Mouse (Mus musculus) hindbrain, embryonic 15.5 days (tissue): ENCODE data around the gene Krt76. TPM values are rescaled to one million over a fixed set of nuclear protein-coding genes. Genes with fewer than 3 reads are reported as not detected.

Experiments
- ATAC-seq: fragments of 200-750 bp; cut with Nextera tagmentation; 2 replicates; pipeline ENCODE4 v1.8.0; 2017; ENCODE audit warnings: low read depth, moderate number of reproducible peaks, moderate TSS enrichment; ENCODE audit not compliant: low FRiP score
- H3K27ac ChIP-seq: fragments of 300-500 bp; sonication (generic); replicated peaks from 2 replicates; pipeline ENCODE4 v1.5.1; 2015; ENCODE audit warnings: mild to moderate bottlenecking, inconsistent platforms
- H3K27me3 ChIP-seq: fragments of 300-500 bp; sonication (generic); 2 replicates; pipeline ENCODE4 v1.6.1; 2015; ENCODE audit warnings: control low read depth, inconsistent platforms
- H3K36me3 ChIP-seq: fragments of 300-500 bp; sonication (generic); 2 replicates; pipeline ENCODE4 v1.6.1; 2015; ENCODE audit warnings: control low read depth, inconsistent platforms
- H3K4me1 ChIP-seq: fragments of 300-500 bp; sonication (generic); replicated peaks from 2 replicates; pipeline ENCODE4 v1.6.1; 2015; ENCODE audit warnings: control low read depth, inconsistent platforms
- H3K4me2 ChIP-seq: fragments of 300-500 bp; sonication (generic); 2 replicates; pipeline ENCODE4 v1.6.1; 2015; ENCODE audit warnings: moderate library complexity, mild to moderate bottlenecking, inconsistent platforms
- H3K4me3 ChIP-seq: fragments of 300-500 bp; sonication (generic); 2 replicates; pipeline ENCODE4 v1.5.1; 2015; ENCODE audit warnings: mild to moderate bottlenecking, inconsistent platforms
- H3K9ac ChIP-seq: fragments of 300-500 bp; sonication (generic); 2 replicates; pipeline ENCODE4 v1.6.1; 2015; ENCODE audit warnings: inconsistent platforms
- H3K9me3 ChIP-seq: fragments of 300-500 bp; sonication (generic); 2 replicates; pipeline ENCODE4 v1.6.1; 2016; ENCODE audit warnings: control low read depth, inconsistent platforms
- WGBS: fragments of 180-500 bp; shearing (Covaris S2); methylation state at CpG from one replicate; pipeline ENCODE4 v1.1.7; 2015; 5-methylcytosine and 5-hydroxymethylcytosine counted together
- polyA plus RNA-seq: library from polyadenylated mRNA; unstranded; fragments of >200 nt; fragmentation: Nextera tagmentation; extraction: Ambion mirVana; gene quantifications from 2 replicates; pipeline ENCODE4 v1.2.1, GENCODE M21; 2015

Krt76 gene
- polyA plus RNA-seq, 1 experiment from 2014 or later, result not detected

DNA sequence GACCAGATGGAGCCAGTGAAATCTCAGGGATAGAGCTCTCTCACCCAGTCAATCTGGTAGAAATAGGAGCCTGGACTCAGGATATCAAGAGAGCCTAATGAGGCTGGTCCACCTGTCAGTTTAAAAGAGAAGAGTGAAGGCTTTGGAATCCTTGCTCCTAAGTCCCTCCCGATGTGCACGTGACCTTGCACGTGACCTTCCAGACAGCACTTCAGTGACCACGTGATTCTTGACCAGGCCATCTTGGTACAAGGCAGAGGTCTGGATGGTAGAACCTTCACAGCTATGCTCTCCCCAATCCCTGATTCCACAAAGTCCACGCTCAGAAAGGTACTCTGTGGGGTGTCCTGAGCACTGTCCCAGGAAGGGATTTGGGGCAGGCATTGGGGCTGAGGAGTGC is 12.1 kb upstream of the Krt76 start:
- no peaks in the 10 kb centered on the region for H3K27me3 ChIP-seq
- H3K4me1 ChIP-seq, result no peaks in the 10 kb centered on the region
- H3K9ac ChIP-seq, result no peak overlapping the region
- H3K27ac ChIP-seq, result no peak overlapping the region
- no peaks in the 10 kb centered on the region for H3K36me3 ChIP-seq
- H3K4me3 ChIP-seq, result no peak overlapping the region
- no peak overlapping the region for H3K4me2 ChIP-seq
- H3K9me3 ChIP-seq, result no peaks in the 10 kb centered on the region
- 81% methylated on average over 5 of the region's 5 CpGs for WGBS
- ATAC-seq, result no peak

DNA sequence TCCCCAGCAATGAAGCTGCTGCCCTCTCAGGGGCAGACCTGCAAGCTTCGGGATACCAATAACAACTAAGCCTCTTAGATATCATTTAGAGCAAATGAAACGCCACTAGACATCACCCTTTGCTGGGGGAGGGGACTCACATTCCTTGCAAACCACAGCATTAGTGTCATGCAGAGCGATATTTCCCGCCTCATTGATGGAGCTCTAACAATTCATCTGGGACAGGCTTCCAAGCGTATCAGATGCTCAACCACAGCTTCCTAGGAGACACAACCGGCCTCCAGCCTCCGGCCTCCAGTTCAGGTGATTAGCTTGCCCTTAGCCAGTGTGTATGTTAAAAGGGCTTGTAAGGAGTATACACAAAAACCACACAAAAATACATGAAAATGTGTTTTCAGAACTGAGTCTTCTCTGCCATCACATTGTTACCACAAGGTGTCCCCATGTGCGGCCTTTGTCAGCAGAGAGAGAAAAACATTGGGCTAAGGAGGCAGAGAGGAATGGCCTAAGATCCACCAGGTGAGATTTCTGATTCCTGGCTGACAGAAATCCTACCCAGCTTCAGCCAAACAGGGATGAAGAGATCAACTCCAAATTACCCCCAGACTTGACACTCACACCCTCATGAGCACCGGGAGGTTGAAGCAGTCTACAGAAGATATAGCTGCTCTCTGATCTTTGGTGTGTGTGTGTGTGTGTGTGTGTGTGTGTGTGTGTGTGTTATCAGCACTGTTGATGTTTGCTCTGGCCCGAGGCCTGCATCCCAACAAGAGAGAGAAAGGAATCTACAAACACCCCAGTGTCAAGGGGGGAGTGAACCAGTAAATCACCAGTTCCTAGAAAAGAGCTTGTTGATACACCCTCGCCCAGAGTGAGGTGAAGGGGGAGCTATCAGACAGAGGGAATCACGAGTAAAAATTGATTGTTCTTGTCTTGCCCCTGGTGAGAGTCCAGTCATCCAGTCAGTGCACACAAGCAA is 9.7 kb upstream of the Krt76 start:
- H3K9ac ChIP-seq, result no peak overlapping the region
- no peaks in the 10 kb centered on the region for H3K4me1 ChIP-seq
- H3K36me3 ChIP-seq, result no peaks in the 10 kb centered on the region
- ATAC-seq, result no peak
- no peak overlapping the region for H3K27ac ChIP-seq
- no peaks in the 10 kb centered on the region for H3K27me3 ChIP-seq
- no peak overlapping the region for H3K4me3 ChIP-seq
- WGBS, result 54% methylated on average over 12 of the region's 12 CpGs
- H3K9me3 ChIP-seq, result no peaks in the 10 kb centered on the region
- no peak overlapping the region for H3K4me2 ChIP-seq

GRCm38 (mm10) chr15:101895216-101895615 is 2.5 kb upstream of the Krt76 start:
- no peak for ATAC-seq
- 96% methylated on average over 4 of the region's 4 CpGs for WGBS
- no peak overlapping the region for H3K4me3 ChIP-seq

DNA sequence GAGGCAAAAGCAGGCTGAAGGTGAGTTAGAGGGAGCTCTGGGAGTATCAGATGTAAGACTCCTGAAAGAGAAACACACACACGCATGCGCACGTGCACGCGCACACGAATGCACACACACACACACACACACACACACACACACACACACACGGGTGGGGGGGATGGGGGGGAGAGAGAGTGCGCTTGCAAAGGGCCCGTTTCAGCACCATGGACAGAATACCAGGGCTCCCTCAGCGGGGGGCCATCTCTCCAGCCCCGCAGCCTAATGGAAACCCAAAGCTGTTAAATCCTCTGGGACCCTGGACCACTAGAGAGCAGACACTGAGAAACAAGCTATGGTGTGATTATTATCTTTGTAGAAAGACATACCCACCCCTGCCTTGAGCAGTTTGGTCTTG is 12.9 kb downstream of the Krt76 start:
- Histone ChIP-seq H3K9me3 (no peaks in the 10 kb centered on the region), H3K4me3 (no peak overlapping the region), H3K4me1 (no peaks in the 10 kb centered on the region), H3K27ac (no peak overlapping the region), H3K4me2 (0 out of 2 replicates have a peak overlapping the region, but pooled peaks have one; percentile 26), H3K9ac (no peak overlapping the region), H3K27me3 (no peaks in the 10 kb centered on the region), H3K36me3 (no peaks in the 10 kb centered on the region)
- no peak for ATAC-seq
- WGBS, result 27% methylated on average over 9 of the region's 11 CpGs

More at GRCm38 (mm10) chr15:101895216-101895615, 2.5 kb upstream of the Krt76 start:
- Histone ChIP-seq H3K4me1 (no peaks in the 10 kb centered on the region), H3K27me3 (no peaks in the 10 kb centered on the region), H3K9me3 (no peaks in the 10 kb centered on the region), H3K4me2 (no peak overlapping the region), H3K36me3 (no peaks in the 10 kb centered on the region), H3K27ac (no peak overlapping the region), H3K9ac (no peak overlapping the region)

- Histone ChIP-seq H3K4me1 (no peaks in the 10 kb centered on the region), H3K4me2 (no peak overlapping the region), H3K36me3 (no peaks in the 10 kb centered on the region), H3K4me3 (no peak overlapping the region), H3K27ac (no peak overlapping the region), H3K9me3 (no peaks in the 10 kb centered on the region), H3K27me3 (no peaks in the 10 kb centered on the region), H3K9ac (no peak overlapping the region)
- WGBS, result 69% methylated on average over 2 of the region's 2 CpGs
- no peak for ATAC-seq
These were observed 14.7 kb downstream of the Krt76 start for GRCm38 (mm10) chr15:101878041-101878440.

- H3K4me2 ChIP-seq, result no peak overlapping the region
- ATAC-seq, result no peak
- 84% methylated on average over 1 of the region's 1 CpGs for WGBS
- H3K4me3 ChIP-seq, result no peak overlapping the region
- H3K9ac ChIP-seq, result no peak overlapping the region
- no peaks in the 10 kb centered on the region for H3K27me3 ChIP-seq
- H3K9me3 ChIP-seq, result no peaks in the 10 kb centered on the region
- no peak overlapping the region for H3K27ac ChIP-seq
- H3K4me1 ChIP-seq, result peaks cover 6% of the 10 kb centered on the region
- no peaks in the 10 kb centered on the region for H3K36me3 ChIP-seq
These were observed 18.3 kb downstream of the Krt76 start for GRCm38 (mm10) chr15:101874383-101874782.

- Histone ChIP-seq H3K36me3 (no peaks in the 10 kb centered on the region), H3K27ac (no peak overlapping the region), H3K27me3 (no peaks in the 10 kb centered on the region), H3K4me1 (peaks cover 11% of the 10 kb centered on the region), H3K4me3 (no peak overlapping the region), H3K9me3 (no peaks in the 10 kb centered on the region), H3K4me2 (no peak overlapping the region), H3K9ac (no peak overlapping the region)
- ATAC-seq, result no peak
- 49% methylated on average over 4 of the region's 4 CpGs for WGBS
These were observed 19.5 kb downstream of the Krt76 start for GRCm38 (mm10) chr15:101873231-101873630.

DNA sequence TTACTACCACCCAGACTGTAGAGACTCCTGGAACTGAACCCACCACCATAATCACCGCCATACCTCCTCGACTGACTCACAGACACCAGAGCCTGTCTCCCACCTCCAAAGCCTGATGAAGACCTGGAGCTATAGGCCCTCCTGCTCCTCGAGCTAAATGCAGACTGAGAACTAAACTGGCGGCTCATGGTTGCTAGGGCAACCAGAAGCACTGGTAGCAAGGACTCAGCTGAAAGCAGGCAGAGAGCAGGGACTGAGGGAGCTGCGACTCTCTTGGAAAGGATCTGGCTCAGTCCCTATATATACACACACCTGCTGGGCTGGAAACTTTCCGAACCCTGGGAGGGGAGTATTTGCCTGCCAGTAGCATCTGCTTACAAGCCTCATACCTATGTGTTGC is 23.3 kb downstream of the Krt76 start, which contains the start of gene Krt77:
Krt77 (minus strand) TSS at position 275 of the 400 bp plus-strand sequence.
- H3K4me3 ChIP-seq, result no peak within 1 kb of the TSS
- no peak within 1 kb of the TSS for H3K4me2 ChIP-seq
- H3K36me3 ChIP-seq, result no peaks in the 10 kb centered on the region
- H3K9me3 ChIP-seq, result no peaks in the 10 kb centered on the region
- H3K27me3 ChIP-seq, result no peaks in the 10 kb centered on the region
- H3K27ac ChIP-seq, result peak within 1 kb of the TSS; percentile 47; the same call in 1 of the 2 replicates
- H3K4me1 ChIP-seq, result peaks cover 11% of the 10 kb centered on the region
- WGBS, result 25% methylated on average over 6 of the region's 6 CpGs
- no peak within 1 kb of the TSS for H3K9ac ChIP-seq
- ATAC-seq, result peak; percentile 87

DNA sequence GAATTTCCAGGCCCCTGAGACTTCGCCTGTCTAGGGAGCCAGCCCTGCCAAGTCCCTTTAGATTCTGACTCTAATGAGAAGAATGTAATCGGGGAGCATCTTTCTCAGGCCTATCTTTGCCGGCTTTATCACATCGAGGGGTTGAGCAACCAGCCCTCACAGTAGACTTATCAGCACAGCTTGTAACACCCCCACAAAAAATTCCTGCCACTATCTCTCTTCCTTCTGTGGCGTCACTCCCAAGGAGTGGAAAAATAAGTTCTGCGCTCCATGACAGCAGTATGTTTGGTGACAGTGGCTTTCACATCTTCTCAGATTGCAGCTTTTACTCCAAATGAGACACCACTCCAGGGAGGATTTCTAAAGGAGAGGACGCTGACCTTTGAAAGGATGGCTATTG is 26.0 kb downstream of the Krt76 start:
- Histone ChIP-seq H3K36me3 (no peaks in the 10 kb centered on the region), H3K9ac (no peak overlapping the region), H3K27ac (no peak overlapping the region), H3K4me3 (no peak overlapping the region), H3K4me2 (no peak overlapping the region), H3K9me3 (no peaks in the 10 kb centered on the region), H3K4me1 (peaks cover 11% of the 10 kb centered on the region), H3K27me3 (no peaks in the 10 kb centered on the region)
- 88% methylated on average over 7 of the region's 7 CpGs for WGBS
- ATAC-seq, result no peak

- 0 out of 2 replicates have a peak, but pooled peaks have one; percentile 40 for ATAC-seq
- no peak overlapping the region for H3K9ac ChIP-seq
- WGBS, result 55% methylated on average over 13 of the region's 13 CpGs
- H3K9me3 ChIP-seq, result no peaks in the 10 kb centered on the region
- peaks cover 17% of the 10 kb centered on the region for H3K4me1 ChIP-seq
- peaks cover 18% of the 10 kb centered on the region for H3K27me3 ChIP-seq
- H3K27ac ChIP-seq, result no peak overlapping the region
- no peak overlapping the region; the same call in 1 of the 2 replicates for H3K4me3 ChIP-seq
- no peaks in the 10 kb centered on the region for H3K36me3 ChIP-seq
- peak overlapping the region; percentile 90 for H3K4me2 ChIP-seq
These were observed 32.1 kb downstream of the Krt76 start for GRCm38 (mm10) chr15:101860421-101861130.

DNA sequence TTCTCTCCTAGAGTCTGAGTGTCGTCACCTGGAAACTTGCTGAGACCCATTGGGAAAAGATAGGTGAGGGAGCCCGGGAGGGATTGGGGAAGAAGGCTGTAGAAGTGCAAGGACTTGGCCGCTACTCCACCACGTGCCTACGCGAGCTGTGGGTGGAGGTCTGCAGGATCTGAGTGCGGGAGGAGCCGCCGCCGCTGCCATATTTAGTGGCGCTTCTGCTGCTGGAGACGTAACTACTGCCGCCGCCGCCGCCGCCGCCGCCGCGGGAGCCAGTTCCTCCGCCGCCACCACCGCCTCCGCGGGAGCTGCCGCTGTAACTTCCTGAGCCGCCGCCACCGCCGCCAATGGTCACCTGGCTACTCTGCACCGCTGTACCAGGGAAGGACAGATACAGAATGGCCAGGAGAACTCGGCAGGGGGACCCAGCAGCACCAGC is 33.0 kb downstream of the Krt76 start:
- Histone ChIP-seq H3K36me3 (no peaks in the 10 kb centered on the region), H3K4me1 (peaks cover 17% of the 10 kb centered on the region), H3K27me3 (peaks cover 18% of the 10 kb centered on the region), H3K9me3 (no peaks in the 10 kb centered on the region), H3K4me3 (peak overlapping the region; percentile 43), H3K9ac (peak overlapping the region; percentile 47), H3K27ac (peak overlapping the region; percentile 55), H3K4me2 (peak overlapping the region; percentile 90)
- ATAC-seq, result peak; percentile 61; the same call in 1 of the 2 replicates
- WGBS, result under 1% methylated on average over 33 of the region's 33 CpGs
